Mouse (Mus musculus) left cerebral cortex, adult 2 months (tissue): ENCODE data around the gene Pygl. TPM values are rescaled to one million over a fixed set of nuclear protein-coding genes. Genes with fewer than 3 reads are reported as not detected.

Experiments
- DNase-seq, 2 experiments: peaks; one replicate each; pipeline ENCODE4 v3.0.0; 2021 to 2022; ENCODE audit warnings: low spot score in 2 of 2, mixed read lengths in 1 of 2; ENCODE audit errors: extremely low spot score in 1 of 2
- H3K27ac ChIP-seq: fragments of 200-600 bp; 2 replicates; pipeline ENCODE4 v1.8.1; 2022
- H3K4me3 ChIP-seq: fragments of 200-600 bp; 2 replicates; pipeline ENCODE4 v1.8.1; 2022
- CTCF ChIP-seq: fragments of 200-600 bp; IDR thresholded peaks from 2 replicates; pipeline ENCODE4 v1.8.1; 2022; ENCODE audit warnings: antibody characterized with exemption, mild to moderate bottlenecking, moderate library complexity
- intact Hi-C: fragments of 180-260 bp; cut with DNase I; formaldehyde crosslinking; loops from one replicate; pipeline ENCODE4 v1.15.1; 2025
- long read RNA-seq, 2 experiments: library from polyadenylated mRNA; stranded (forward); transcript quantifications; one replicate each; pipeline ENCODE4 v2.0.0; 2021; ENCODE audit warnings: borderline mapping rate in 2 of 2
- total RNA-seq, 2 experiments: library from RNA; stranded (reverse); gene quantifications; 2 replicates each; pipeline ENCODE4 v1.2.3; 2021

Gene Pygl
- total RNA-seq = 1 to 10 TPM; 3.6 to 3.8 TPM
- long read RNA-seq, experiment 1, transcript Pygl-201 (20 exons, 2,825 nt) = major isoform, 7 of 9 reads
- long read RNA-seq, experiment 1, partial matches to known transcripts = 2 of 9 reads
- long read RNA-seq, experiment 1, other reads (novel, unspliced or antisense) = 0 of 9 reads
- long read RNA-seq, experiment 2, partial matches to known transcripts = 0 of 8 reads
- long read RNA-seq, experiment 2, other reads (novel, unspliced or antisense) = 5 of 8 reads

- DNase-seq = no peak
- Histone ChIP-seq H3K4me3 (no peak within 1 kb of the TSS), H3K27ac (no peak within 1 kb of the TSS)
- intact Hi-C loops = loop anchor here (10.0 kb wide), 1 partner anchor 684 kb away; no protein-coding TSS in a partner anchor
- no peak for TF ChIP-seq CTCF
Observed at GRCm38 (mm10) chr12:70231294-70231693, at the start of gene Pygl. Pygl (minus strand) TSS chr12:70231488.

GRCm38 (mm10) chr12:70280930-70281329 lies 49.6 kb upstream of the Pygl start:
- Histone ChIP-seq H3K27ac (peak overlapping the region; percentile 19; the same call in 1 of the 2 replicates), H3K4me3 (no peak overlapping the region)
- no peak for TF ChIP-seq CTCF
- no peak for DNase-seq
- intact Hi-C loops = loop anchor here (5.0 kb wide), 1 partner anchor 151 kb away; no protein-coding TSS in a partner anchor

GRCm38 (mm10) chr12:70280381-70280780 lies 49.1 kb upstream of the Pygl start:
- H3K4me3 ChIP-seq = no peak overlapping the region
- peak overlapping the region; percentile 19; the same call in 1 of the 2 replicates for H3K27ac ChIP-seq
- no peak for TF ChIP-seq CTCF
- intact Hi-C loops = loop anchor here (5.0 kb wide), 1 partner anchor 152 kb away; no protein-coding TSS in a partner anchor
- no peak for DNase-seq

- TF ChIP-seq CTCF = no peak
- no peak for DNase-seq
- Histone ChIP-seq H3K4me3 (no peak overlapping the region), H3K27ac (peak overlapping the region; percentile 64)
- intact Hi-C loops = no loop called here
Observed at GRCm38 (mm10) chr12:70277071-70277939, 46.0 kb upstream of the Pygl start.

GRCm38 (mm10) chr12:70269724-70270123 lies 38.4 kb upstream of the Pygl start:
- Histone ChIP-seq H3K4me3 (no peak overlapping the region), H3K27ac (peak overlapping the region; percentile 73)
- no peak for TF ChIP-seq CTCF
- intact Hi-C loops = no loop called here
- no peak for DNase-seq

GRCm38 (mm10) chr12:70267314-70267713 lies 36.0 kb upstream of the Pygl start:
- no peak overlapping the region for H3K4me3 ChIP-seq
- intact Hi-C loops = no loop called here
- DNase-seq = no peak
- no peak; the same call in 1 of the 2 replicates for TF ChIP-seq CTCF
- peak overlapping the region; percentile 13; the same call in 1 of the 2 replicates for H3K27ac ChIP-seq

GRCm38 (mm10) chr12:70266494-70266931 lies 35.2 kb upstream of the Pygl start:
- Histone ChIP-seq H3K27ac (peak overlapping the region; percentile 64), H3K4me3 (no peak overlapping the region)
- intact Hi-C loops = no loop called here
- TF ChIP-seq CTCF = no peak
- DNase-seq = no peak

GRCm38 (mm10) chr12:70263721-70264120 lies 32.4 kb upstream of the Pygl start:
- peak overlapping the region; percentile 48; the same call in 1 of the 2 replicates for H3K27ac ChIP-seq

GRCm38 (mm10) chr12:70262271-70262953 lies 31.1 kb upstream of the Pygl start:
- Histone ChIP-seq H3K4me3 (no peak overlapping the region), H3K27ac (peak overlapping the region; percentile 82)
- peak in 1 of 2 experiments; percentile 55 for DNase-seq
- intact Hi-C loops = no loop called here
- no peak for TF ChIP-seq CTCF

More at GRCm38 (mm10) chr12:70263721-70264120, 32.4 kb upstream of the Pygl start:
- DNase-seq = no peak
- intact Hi-C loops = no loop called here
- no peak for TF ChIP-seq CTCF
- no peak overlapping the region for H3K4me3 ChIP-seq

- DNase-seq = no peak
- TF ChIP-seq CTCF = no peak
- intact Hi-C loops = no loop called here
- Histone ChIP-seq H3K27ac (no peak overlapping the region), H3K4me3 (no peak overlapping the region)
Observed at GRCm38 (mm10) chr12:70251210-70251884, 20.1 kb upstream of the Pygl start.

- no peak for DNase-seq
- H3K4me3 ChIP-seq = no peak overlapping the region
- TF ChIP-seq CTCF = no peak
- intact Hi-C loops = no loop called here
- H3K27ac ChIP-seq = peak overlapping the region; percentile 44
Observed at GRCm38 (mm10) chr12:70249616-70250157, 18.4 kb upstream of the Pygl start.
